Mouse (Mus musculus) kidney, adult 11 months (tissue): ENCODE measurements around the gene Moap1.

Experiments used
- DNase-seq: peaks from one replicate; pipeline ENCODE4 v3.0.0; 2022

The Moap1 gene

DNA sequence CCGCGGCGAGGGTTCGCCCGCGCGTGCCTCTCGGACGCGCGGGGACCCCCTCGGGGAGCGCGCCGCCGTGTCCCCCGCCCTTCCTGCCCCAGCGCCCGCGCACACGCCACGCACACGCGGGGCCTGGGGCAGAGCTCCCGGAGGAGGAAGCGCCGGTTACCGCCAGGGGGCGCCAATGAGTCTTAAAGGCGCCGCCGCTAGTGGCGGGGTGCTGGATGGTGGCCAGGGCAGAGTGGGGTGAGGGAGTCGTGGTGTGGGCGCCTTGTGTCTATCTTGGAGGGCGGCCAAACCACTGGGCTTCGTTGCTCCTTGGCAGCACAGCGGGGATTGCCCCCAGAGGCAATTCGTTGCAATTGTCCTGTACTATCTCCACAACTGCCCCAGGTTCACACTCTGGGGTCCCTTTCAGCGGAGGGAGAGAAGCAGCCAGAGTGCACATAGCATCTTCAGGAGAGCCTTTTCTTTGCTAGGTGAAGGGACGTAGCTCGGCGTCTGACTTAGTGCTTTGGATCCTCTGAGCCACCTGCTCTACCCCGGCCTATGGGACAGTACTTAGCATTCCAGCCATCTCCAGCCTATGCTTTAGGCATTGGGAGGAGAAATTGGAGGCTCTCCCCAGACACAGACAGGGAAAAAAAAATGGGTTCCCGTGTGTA is 38.1 kb downstream of the Moap1 start:
- DNase-seq, result peak; percentile 79

GRCm38 (mm10) chr12:102704457-102705198 is 38.8 kb downstream of the Moap1 start, which contains the start of gene Itpk1:
Gene Itpk1 (minus strand): TSS chr12:102704930.
- DNase-seq, result peak; percentile 42

GRCm38 (mm10) chr12:102703921-102704408 is 39.5 kb downstream of the Moap1 start:
- no peak for DNase-seq

- no peak for DNase-seq
These were observed 40.0 kb downstream of the Moap1 start for GRCm38 (mm10) chr12:102703441-102703840.

DNA sequence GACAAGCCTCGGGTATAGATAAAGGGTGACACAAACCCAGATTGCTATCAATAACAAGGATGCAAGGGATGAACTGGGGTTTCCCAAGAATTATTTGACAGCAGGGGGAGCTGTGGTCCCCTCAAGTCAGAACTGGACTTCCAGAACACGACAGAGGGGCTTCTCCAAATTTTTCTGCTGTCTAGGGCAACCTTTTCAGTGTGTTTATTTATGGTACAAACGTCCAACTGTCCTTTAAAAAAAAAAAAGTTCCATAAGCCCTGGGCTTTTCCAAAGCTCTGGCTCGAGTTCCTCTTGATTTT is 40.4 kb downstream of the Moap1 start:
- DNase-seq, result no peak

DNA sequence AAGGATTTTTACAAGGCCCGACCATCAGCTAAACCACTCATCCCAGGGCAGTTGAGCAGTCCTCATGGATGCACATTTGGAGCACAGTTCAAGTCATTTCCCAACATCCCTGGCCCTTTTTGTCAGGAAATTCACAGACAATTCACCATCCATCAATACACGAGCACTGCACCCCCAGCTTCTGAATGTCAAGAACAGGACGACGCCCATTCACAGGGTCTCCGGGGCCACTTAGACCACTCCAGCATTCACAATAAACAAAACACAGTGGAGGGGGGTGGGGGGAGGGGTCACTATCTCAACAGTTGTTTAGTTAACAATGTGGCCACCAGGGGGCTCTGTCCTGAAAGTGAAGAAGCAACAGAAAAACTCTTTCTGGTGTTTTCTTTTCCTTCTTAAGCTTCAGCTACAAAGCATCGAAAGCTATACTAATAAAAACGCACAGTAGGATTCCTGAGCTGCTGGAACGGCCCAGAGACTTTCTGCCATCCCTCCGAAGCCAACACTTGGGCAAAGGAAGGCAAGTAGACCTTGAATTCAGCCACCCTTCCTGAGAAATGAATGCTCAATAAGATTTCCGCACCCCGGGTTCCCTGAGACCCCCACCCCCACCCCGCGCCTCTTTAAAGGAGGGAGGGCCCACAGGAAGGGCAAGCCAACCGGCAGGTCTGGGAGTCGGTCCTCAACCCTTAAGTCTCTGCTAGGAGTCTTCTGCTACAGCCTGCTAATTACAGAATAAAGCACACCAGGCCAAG is 40.9 kb downstream of the Moap1 start:
- peak; percentile 47 for DNase-seq

DNA sequence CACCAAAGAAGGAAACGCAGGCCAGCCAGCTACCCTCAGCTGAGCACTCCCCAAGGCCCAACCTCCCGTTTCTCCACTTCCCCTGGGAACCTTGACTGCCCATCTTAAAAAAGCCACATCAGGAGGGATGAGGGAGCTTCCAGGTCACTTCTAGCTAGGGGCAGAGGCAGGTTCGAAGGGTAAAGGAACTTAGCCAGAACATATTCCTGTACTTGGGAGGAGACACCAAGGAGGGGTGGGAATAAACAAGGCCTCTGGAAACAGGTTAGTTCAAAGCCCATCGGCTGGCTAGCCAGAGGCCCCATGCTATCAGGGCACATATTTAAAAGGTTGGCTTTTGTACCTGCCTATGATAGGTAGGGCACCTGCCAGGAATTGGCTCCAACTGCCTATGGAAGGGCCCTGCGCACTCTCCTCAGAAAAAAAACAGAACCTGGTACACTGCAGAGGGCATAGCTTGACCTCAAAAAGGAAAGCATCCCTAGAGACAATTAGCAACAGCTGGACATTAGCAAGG is 41.7 kb downstream of the Moap1 start:
- no peak for DNase-seq

GRCm38 (mm10) chr12:102700453-102700852 is 43.0 kb downstream of the Moap1 start:
- DNase-seq, result no peak

DNA sequence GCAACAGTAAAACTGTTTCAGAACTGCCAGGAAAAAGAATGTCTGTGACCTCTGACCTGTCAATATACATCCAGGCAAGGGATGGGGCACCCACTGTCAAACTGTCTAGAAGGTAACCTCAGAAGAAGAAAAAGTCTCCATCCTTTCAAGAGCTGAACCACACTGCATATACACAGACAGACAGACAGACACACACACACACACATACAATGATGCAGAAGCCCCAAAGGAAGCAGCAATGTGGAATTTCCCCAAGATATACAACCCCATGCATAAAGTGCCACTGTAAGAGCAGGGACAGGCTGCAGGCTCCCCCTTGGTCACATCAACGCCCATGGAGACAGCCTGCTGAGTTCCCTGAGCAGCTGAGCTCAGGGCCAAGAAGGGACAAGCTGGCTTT is 44.3 kb downstream of the Moap1 start:
- DNase-seq, result no peak

DNA sequence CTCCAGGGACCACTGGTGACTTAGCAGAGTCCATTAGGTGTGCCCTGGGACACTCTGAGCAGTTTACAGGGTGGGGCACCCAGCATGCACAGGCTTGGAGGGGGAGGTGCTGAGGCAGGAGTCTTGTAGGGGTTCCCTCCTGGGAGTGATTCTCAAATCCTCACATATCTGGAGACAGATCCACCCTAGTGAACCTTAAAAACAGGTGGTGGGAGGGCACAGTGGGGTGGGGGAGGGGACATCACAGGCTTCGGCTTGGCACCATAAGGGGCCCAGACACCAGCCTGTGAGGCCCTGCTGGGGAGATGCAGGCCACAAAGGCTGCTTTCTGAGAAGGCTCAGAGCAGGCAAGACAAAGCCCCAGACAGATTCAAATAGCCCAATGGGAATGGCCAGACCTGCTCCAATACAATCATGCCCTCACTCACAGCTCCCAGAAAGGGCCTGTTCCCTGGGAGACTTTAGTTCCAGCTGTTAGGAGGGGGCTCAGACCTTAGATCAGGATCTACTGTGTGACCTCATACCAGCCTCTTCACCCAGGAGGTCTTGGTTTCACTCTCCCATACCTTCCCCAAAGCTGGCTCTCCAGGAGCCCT is 45.3 kb downstream of the Moap1 start:
- DNase-seq, result no peak

DNA sequence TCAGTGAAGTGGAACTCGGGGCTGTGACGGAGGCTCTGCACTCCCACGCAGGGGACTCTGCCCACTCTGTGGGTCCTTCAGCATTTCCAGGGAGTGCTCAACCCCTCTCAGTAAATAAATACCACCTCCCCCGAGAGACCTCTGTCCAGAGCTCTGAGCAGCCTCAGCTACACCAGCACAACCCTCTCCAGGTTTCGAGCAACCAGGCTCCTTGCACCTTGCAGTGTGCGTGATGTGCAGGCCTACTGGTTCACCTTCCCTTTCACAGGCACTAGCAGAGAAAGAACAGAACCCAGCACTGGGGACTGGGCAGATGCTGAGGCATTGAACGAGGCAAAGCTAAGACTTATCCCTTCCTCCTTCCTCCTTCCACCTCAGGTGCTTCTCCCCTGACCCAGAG is 46.1 kb downstream of the Moap1 start:
- DNase-seq, result no peak

GRCm38 (mm10) chr12:102696635-102697354 is 46.7 kb downstream of the Moap1 start:
- no peak for DNase-seq

DNA sequence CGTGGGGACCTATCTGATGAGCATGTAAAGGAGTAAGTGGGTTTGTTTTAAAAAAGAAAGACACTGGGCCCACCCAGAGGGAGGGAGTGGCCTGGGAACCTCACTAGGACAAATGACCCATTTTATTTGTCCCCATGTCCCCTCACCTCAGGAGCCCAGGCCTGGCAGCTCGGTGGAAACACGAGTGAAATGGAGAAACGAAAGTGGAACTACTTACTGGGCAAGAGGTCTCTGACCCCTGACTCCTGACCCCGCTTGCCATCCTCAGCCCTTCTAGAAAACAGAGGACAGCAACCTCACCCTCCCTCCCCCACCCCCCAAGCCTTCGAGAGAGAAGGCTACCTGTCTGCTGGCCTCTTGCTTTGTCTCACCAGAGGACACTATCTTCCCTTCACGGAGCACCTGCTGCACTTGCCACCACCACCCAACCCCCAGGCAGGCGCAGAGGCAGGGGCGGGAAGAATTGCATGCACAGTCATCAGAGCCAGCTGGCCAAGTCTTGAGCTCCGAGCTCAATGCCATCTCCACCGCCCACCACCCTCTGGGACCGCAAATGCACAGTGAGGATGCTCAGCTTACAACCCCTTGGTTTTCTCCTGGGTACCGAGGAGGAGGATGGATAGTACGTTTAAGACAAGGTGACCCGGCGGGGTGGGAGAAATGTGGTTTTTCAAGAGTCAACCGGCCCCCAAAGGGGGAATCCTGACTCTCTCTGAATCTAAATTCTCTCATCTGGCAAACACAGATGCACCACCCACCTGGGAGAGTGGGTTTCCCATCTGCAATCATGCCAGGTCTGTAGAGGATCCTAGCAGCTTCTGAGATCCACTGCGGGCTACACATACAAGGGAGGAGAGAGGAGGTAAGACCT is 47.9 kb downstream of the Moap1 start:
- no peak for DNase-seq
